Mouse (Mus musculus): ENCODE measurements at regions not wholly inside any gene's neighbourhood (a gene's known extent, or its start where the extent isn't known, plus 50 kb on each side); places are given as distances from the start of the nearest gene placed in this dataset.

DNA sequence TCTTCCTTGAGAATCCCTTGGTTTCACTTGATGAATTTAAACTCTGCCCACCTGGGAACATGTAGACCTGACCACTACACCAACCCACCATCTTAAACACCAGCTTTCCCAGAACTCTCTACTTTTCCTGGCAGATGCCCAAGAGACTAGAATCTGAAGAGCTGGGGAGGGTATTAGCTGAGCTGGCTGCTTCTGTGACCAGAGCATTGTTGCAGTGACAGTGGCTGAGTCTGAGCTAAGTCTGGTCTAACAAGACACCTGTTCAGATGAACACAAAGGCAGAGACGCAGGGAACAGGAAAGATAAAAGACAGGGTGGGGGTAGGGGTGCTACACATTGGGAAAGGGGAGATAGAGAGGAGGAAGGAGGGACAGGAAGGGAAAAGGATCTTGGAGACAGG is 258.9 kb upstream of the Hs6st1 start:
- no peak overlapping the region for H3K4me3 ChIP-seq (ENCODE audit: insufficient read depth, low read length)
- no peak overlapping the region for H3K27ac ChIP-seq (ENCODE audit: insufficient read depth, low read length)
- no peak for TF ChIP-seq POLR2A (IDR thresholded peaks at IDR 0.05; ENCODE audit: extremely low read depth, insufficient read depth, low read length)
- no peak for TF ChIP-seq CTCF (IDR thresholded peaks at IDR 0.05; ENCODE audit: extremely low read depth, insufficient read depth, low read length)
- H3K4me1 ChIP-seq (ENCODE audit: control insufficient read depth, insufficient read depth, low read length) = peaks cover 3% of the 10 kb centered on the region

DNA sequence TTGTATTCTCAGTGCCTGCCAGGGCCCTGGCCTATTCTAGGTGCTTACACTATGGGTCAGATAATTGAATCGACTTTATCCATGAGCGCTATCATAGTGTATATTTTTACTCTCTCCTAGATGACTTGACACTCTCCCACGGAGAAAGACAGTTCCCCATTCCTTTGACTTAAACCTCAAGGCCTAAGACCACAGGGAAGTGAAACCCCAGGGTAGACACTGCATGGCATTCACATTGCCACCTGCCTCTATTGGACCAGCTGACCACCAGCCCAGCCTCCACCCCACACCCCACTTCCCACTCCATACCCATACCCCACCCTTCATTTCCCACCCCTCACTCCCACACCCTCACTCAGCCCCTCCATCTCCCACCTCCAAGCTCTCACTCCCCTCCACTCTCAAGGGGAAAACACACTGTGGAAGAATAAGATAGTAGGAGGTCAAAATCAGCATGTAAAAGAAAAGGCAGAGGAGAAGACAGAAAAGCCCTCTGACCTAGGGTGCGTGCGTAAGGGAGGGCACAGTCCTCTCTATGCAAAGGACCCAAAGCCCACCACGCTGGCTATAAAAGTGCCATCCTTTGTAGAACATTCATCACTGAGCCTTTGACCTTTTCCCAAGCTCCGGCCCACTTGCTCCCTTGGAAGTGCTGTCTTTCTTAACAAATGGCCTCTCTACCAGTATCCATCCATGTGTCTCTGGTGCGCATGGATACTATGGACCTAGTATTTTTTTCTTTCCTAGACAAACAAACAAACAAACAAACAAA is 257.4 kb upstream of the Hs6st1 start:
- Histone ChIP-seq H3K4me3 (ENCODE audit: insufficient read depth, low read length) (no peak overlapping the region), H3K4me1 (ENCODE audit: control insufficient read depth, insufficient read depth, low read length) (peaks cover 3% of the 10 kb centered on the region), H3K27ac (ENCODE audit: insufficient read depth, low read length) (no peak overlapping the region)
- TF ChIP-seq POLR2A (IDR thresholded peaks at IDR 0.05; ENCODE audit: extremely low read depth, insufficient read depth, low read length) (no peak), CTCF (IDR thresholded peaks at IDR 0.05; ENCODE audit: extremely low read depth, insufficient read depth, low read length) (no peak)

GRCm38 (mm10) chr1:35811380-35811779 is 256.8 kb upstream of the Hs6st1 start:
- no peak for TF ChIP-seq POLR2A (IDR thresholded peaks at IDR 0.05; ENCODE audit: extremely low read depth, insufficient read depth, low read length)
- TF ChIP-seq CTCF (IDR thresholded peaks at IDR 0.05; ENCODE audit: extremely low read depth, insufficient read depth, low read length) = no peak
- H3K4me3 ChIP-seq (ENCODE audit: insufficient read depth, low read length) = no peak overlapping the region
- peaks cover 3% of the 10 kb centered on the region for H3K4me1 ChIP-seq (ENCODE audit: control insufficient read depth, insufficient read depth, low read length)
- no peak overlapping the region for H3K27ac ChIP-seq (ENCODE audit: insufficient read depth, low read length)

DNA sequence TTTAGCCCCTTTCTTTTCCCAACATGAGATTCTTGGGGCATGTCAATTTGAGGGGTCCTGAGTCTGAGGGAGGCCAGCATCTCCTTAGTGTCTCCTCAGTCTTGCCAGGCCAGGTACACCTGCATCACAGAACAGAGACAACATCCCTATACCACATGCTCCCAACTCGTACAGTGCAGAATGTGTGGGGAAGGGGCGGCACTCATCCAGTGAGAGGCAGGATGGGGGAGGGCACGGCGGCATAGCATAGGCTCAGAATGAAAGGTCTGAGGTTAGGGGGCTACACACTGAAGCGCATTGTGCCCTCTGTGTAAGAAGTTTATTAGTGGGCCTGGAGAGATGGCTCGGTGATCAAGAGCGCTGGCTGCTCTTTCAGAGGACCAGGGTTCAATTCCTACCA is 256.4 kb upstream of the Hs6st1 start:
- Histone ChIP-seq H3K27ac (ENCODE audit: insufficient read depth, low read length) (no peak overlapping the region), H3K4me3 (ENCODE audit: insufficient read depth, low read length) (no peak overlapping the region), H3K4me1 (ENCODE audit: control insufficient read depth, insufficient read depth, low read length) (peaks cover 3% of the 10 kb centered on the region)
- TF ChIP-seq POLR2A (IDR thresholded peaks at IDR 0.05; ENCODE audit: extremely low read depth, insufficient read depth, low read length) (no peak), CTCF (IDR thresholded peaks at IDR 0.05; ENCODE audit: extremely low read depth, insufficient read depth, low read length) (no peak)

GRCm38 (mm10) chr1:35813625-35814024 is 254.6 kb upstream of the Hs6st1 start:
- no peak for TF ChIP-seq POLR2A (IDR thresholded peaks at IDR 0.05; ENCODE audit: extremely low read depth, insufficient read depth, low read length)
- TF ChIP-seq CTCF (IDR thresholded peaks at IDR 0.05; ENCODE audit: extremely low read depth, insufficient read depth, low read length) = no peak
- Histone ChIP-seq H3K4me3 (ENCODE audit: insufficient read depth, low read length) (no peak overlapping the region), H3K4me1 (ENCODE audit: control insufficient read depth, insufficient read depth, low read length) (peaks cover 3% of the 10 kb centered on the region), H3K27ac (ENCODE audit: insufficient read depth, low read length) (no peak overlapping the region)

- H3K27ac ChIP-seq (ENCODE audit: insufficient read depth, low read length) = no peak overlapping the region
Measured at GRCm38 (mm10) chr1:35814207-35814606, 254.0 kb upstream of the Hs6st1 start.

GRCm38 (mm10) chr1:35814751-35815150 is 253.4 kb upstream of the Hs6st1 start:
- TF ChIP-seq POLR2A (IDR thresholded peaks at IDR 0.05; ENCODE audit: extremely low read depth, insufficient read depth, low read length) = no peak
- TF ChIP-seq CTCF (IDR thresholded peaks at IDR 0.05; ENCODE audit: extremely low read depth, insufficient read depth, low read length) = no peak
- no peaks in the 10 kb centered on the region for H3K4me1 ChIP-seq (ENCODE audit: control insufficient read depth, insufficient read depth, low read length)
- H3K4me3 ChIP-seq (ENCODE audit: insufficient read depth, low read length) = no peak overlapping the region
- no peak overlapping the region for H3K27ac ChIP-seq (ENCODE audit: insufficient read depth, low read length)

More at GRCm38 (mm10) chr1:35814207-35814606, 254.0 kb upstream of the Hs6st1 start:
- Histone ChIP-seq H3K4me1 (ENCODE audit: control insufficient read depth, insufficient read depth, low read length) (peaks cover 3% of the 10 kb centered on the region), H3K4me3 (ENCODE audit: insufficient read depth, low read length) (no peak overlapping the region)
- no peak for TF ChIP-seq POLR2A (IDR thresholded peaks at IDR 0.05; ENCODE audit: extremely low read depth, insufficient read depth, low read length)
- no peak for TF ChIP-seq CTCF (IDR thresholded peaks at IDR 0.05; ENCODE audit: extremely low read depth, insufficient read depth, low read length)

- TF ChIP-seq POLR2A (IDR thresholded peaks at IDR 0.05; ENCODE audit: extremely low read depth, insufficient read depth, low read length) (no peak), CTCF (IDR thresholded peaks at IDR 0.05; ENCODE audit: extremely low read depth, insufficient read depth, low read length) (no peak)
- Histone ChIP-seq H3K4me3 (ENCODE audit: insufficient read depth, low read length) (no peak overlapping the region), H3K4me1 (ENCODE audit: control insufficient read depth, insufficient read depth, low read length) (no peaks in the 10 kb centered on the region), H3K27ac (ENCODE audit: insufficient read depth, low read length) (no peak overlapping the region)
Measured at GRCm38 (mm10) chr1:35821791-35822190, 246.4 kb upstream of the Hs6st1 start.

GRCm38 (mm10) chr1:35822376-35823202 is 245.6 kb upstream of the Hs6st1 start:
- TF ChIP-seq CTCF (IDR thresholded peaks at IDR 0.05; ENCODE audit: extremely low read depth, insufficient read depth, low read length) = no peak
- no peak for TF ChIP-seq POLR2A (IDR thresholded peaks at IDR 0.05; ENCODE audit: extremely low read depth, insufficient read depth, low read length)
- Histone ChIP-seq H3K4me3 (ENCODE audit: insufficient read depth, low read length) (no peak overlapping the region), H3K27ac (ENCODE audit: insufficient read depth, low read length) (no peak overlapping the region), H3K4me1 (ENCODE audit: control insufficient read depth, insufficient read depth, low read length) (no peaks in the 10 kb centered on the region)
